Mouse (Mus musculus) common myeloid progenitor, adult 5-6 weeks (primary cell): ENCODE measurements around the gene Gucy1b1. TPM values are rescaled to one million over a fixed set of nuclear protein-coding genes. Genes with fewer than 3 reads are reported as not detected.

Experiments used
- ATAC-seq: replicated peaks from 2 replicates; pipeline ENCODE4 v1.8.0; 2016; ENCODE audit warnings: low read depth, mild to moderate bottlenecking, moderate TSS enrichment, inconsistent platforms; ENCODE audit not compliant: poor library complexity, severe bottlenecking
- total RNA-seq: library from RNA; stranded (forward); fragments of 200-1000, 187-1606 nt; gene quantifications from 2 replicates; pipeline ENCODE4 v1.2.3, GENCODE M21; 2017

The Gucy1b1 gene
- 0.87 and 2.0 TPM in 2 replicates for total RNA-seq

GRCm38 (mm10) chr3:82074201-82074851, at the start of gene Gucy1b1:
TSS of gene Gucy1b1 (minus strand) at chr3:82074689.
- peak; percentile 98 for ATAC-seq

GRCm38 (mm10) chr3:82118916-82119315, 44.4 kb upstream of the Gucy1b1 start:
- no peak for ATAC-seq

GRCm38 (mm10) chr3:82112439-82112838, 38.0 kb upstream of the Gucy1b1 start:
- 0 out of 2 replicates have a peak, but pooled peaks have one; percentile 11 for ATAC-seq

- 0 out of 2 replicates have a peak, but pooled peaks have one; percentile 18 for ATAC-seq
These were observed 37.5 kb upstream of the Gucy1b1 start for GRCm38 (mm10) chr3:82111986-82112385.

- no peak for ATAC-seq
These were observed 34.5 kb upstream of the Gucy1b1 start for GRCm38 (mm10) chr3:82108951-82109350.

- no peak for ATAC-seq
These were observed 29.7 kb upstream of the Gucy1b1 start for GRCm38 (mm10) chr3:82104229-82104628.

- no peak for ATAC-seq
These were observed 24.6 kb upstream of the Gucy1b1 start for GRCm38 (mm10) chr3:82099127-82099526.

GRCm38 (mm10) chr3:82096801-82097200, 22.3 kb upstream of the Gucy1b1 start:
- no peak for ATAC-seq

GRCm38 (mm10) chr3:82073741-82074181, 728 bp downstream of the Gucy1b1 start:
- peak; percentile 11; the same call in 1 of the 2 replicates for ATAC-seq

GRCm38 (mm10) chr3:82067830-82068229, 6.7 kb downstream of the Gucy1b1 start:
- no peak for ATAC-seq

- ATAC-seq, result peak; percentile 96
These were observed 12.9 kb downstream of the Gucy1b1 start for GRCm38 (mm10) chr3:82061402-82062180.

GRCm38 (mm10) chr3:82057201-82057600, 17.3 kb downstream of the Gucy1b1 start:
- ATAC-seq, result no peak

- ATAC-seq, result no peak
These were observed 20.1 kb downstream of the Gucy1b1 start for GRCm38 (mm10) chr3:82054283-82054974.

- no peak for ATAC-seq
These were observed 22.5 kb downstream of the Gucy1b1 start for GRCm38 (mm10) chr3:82052029-82052428.

- ATAC-seq, result no peak
These were observed 23.0 kb downstream of the Gucy1b1 start for GRCm38 (mm10) chr3:82051468-82051867.

- no peak for ATAC-seq
These were observed 25.8 kb downstream of the Gucy1b1 start for GRCm38 (mm10) chr3:82048681-82049080.

GRCm38 (mm10) chr3:82048078-82048477, 26.4 kb downstream of the Gucy1b1 start:
- no peak for ATAC-seq

- peak; percentile 72 for ATAC-seq
These were observed 27.3 kb downstream of the Gucy1b1 start for GRCm38 (mm10) chr3:82047100-82047753.

- ATAC-seq, result no peak
These were observed 28.4 kb downstream of the Gucy1b1 start for GRCm38 (mm10) chr3:82046087-82046486.

- no peak for ATAC-seq
These were observed 29.6 kb downstream of the Gucy1b1 start for GRCm38 (mm10) chr3:82044902-82045301.
